Mouse (Mus musculus) embryonic facial prominence, embryonic 15.5 days (tissue): ENCODE results near the gene Hist3h2a. TPM values are rescaled to one million over a fixed set of nuclear protein-coding genes. Genes with fewer than 3 reads are reported as not detected.

Source experiments
- ATAC-seq: fragments of 200-750 bp; cut with Nextera tagmentation; 2 replicates; pipeline ENCODE4 v1.8.0; 2017; ENCODE audit warnings: low read depth, moderate TSS enrichment; ENCODE audit not compliant: insufficient number of reproducible peaks, low FRiP score, low TSS enrichment
- H3K27ac ChIP-seq: fragments of 300-500 bp; sonication (generic); replicated peaks from 2 replicates; pipeline ENCODE4 v1.5.1; 2015; ENCODE audit warnings: mild to moderate bottlenecking, inconsistent platforms
- H3K27me3 ChIP-seq: fragments of 300-500 bp; sonication (generic); 2 replicates; pipeline ENCODE4 v1.6.1; 2015; ENCODE audit warnings: inconsistent platforms
- H3K36me3 ChIP-seq: fragments of 300-500 bp; sonication (generic); 2 replicates; pipeline ENCODE4 v1.6.1; 2015; ENCODE audit warnings: mild to moderate bottlenecking, inconsistent platforms
- H3K4me1 ChIP-seq: fragments of 300-500 bp; sonication (generic); 2 replicates; pipeline ENCODE4 v1.6.1; 2015; ENCODE audit warnings: inconsistent platforms
- H3K4me2 ChIP-seq: fragments of 300-500 bp; sonication (generic); replicated peaks from 2 replicates; pipeline ENCODE4 v1.6.1; 2015; ENCODE audit warnings: mild to moderate bottlenecking, inconsistent platforms
- H3K4me3 ChIP-seq: fragments of 300-500 bp; sonication (generic); replicated peaks from 2 replicates; pipeline ENCODE4 v1.5.1; 2015; ENCODE audit warnings: mild to moderate bottlenecking, inconsistent platforms
- H3K9ac ChIP-seq: fragments of 300-500 bp; sonication (generic); 2 replicates; pipeline ENCODE4 v1.6.1; 2015; ENCODE audit warnings: inconsistent platforms
- H3K9me3 ChIP-seq: fragments of 300-500 bp; sonication (generic); replicated peaks from 2 replicates; pipeline ENCODE4 v1.6.1; 2016; ENCODE audit warnings: inconsistent platforms
- WGBS: fragments of 180-500 bp; shearing (Covaris S2); methylation state at CpG from one replicate; pipeline ENCODE4 v1.1.7; 2015; 5-methylcytosine and 5-hydroxymethylcytosine counted together
- polyA plus RNA-seq: library from polyadenylated mRNA; unstranded; fragments of >200 nt; fragmentation: Nextera tagmentation; extraction: Ambion mirVana; gene quantifications from 2 replicates; pipeline ENCODE4 v1.2.1, GENCODE M21; 2015

Hist3h2a gene
- polyA plus RNA-seq, 1 experiment from 2014 or later: 37.0 TPM

GRCm38 (mm10) chr11:58981541-58982447 lies 27.3 kb downstream of the Hist3h2a start:
- Histone ChIP-seq H3K4me1 (peaks cover 35% of the 10 kb centered on the region), H3K4me3 (no peak overlapping the region), H3K4me2 (no peak overlapping the region), H3K9ac (no peak overlapping the region), H3K27ac (peak overlapping the region; percentile 22; the same call in 1 of the 2 replicates), H3K27me3 (no peaks in the 10 kb centered on the region), H3K9me3 (no peaks in the 10 kb centered on the region), H3K36me3 (peaks cover 46% of the 10 kb centered on the region)
- ATAC-seq: no peak
- WGBS: 50% methylated on average over 14 of the region's 14 CpGs

- peaks cover 52% of the 10 kb centered on the region for H3K36me3 ChIP-seq
- peak overlapping the region; percentile 17; the same call in 1 of the 2 replicates for H3K27ac ChIP-seq
- H3K4me1 ChIP-seq: peaks cover 28% of the 10 kb centered on the region
- H3K9ac ChIP-seq: no peak overlapping the region
- 77% methylated on average over 18 of the region's 18 CpGs for WGBS
- no peak for ATAC-seq
- H3K4me3 ChIP-seq: no peak overlapping the region
- no peaks in the 10 kb centered on the region for H3K9me3 ChIP-seq
- H3K4me2 ChIP-seq: no peak overlapping the region
- no peaks in the 10 kb centered on the region for H3K27me3 ChIP-seq
These were observed 28.1 kb downstream of the Hist3h2a start for GRCm38 (mm10) chr11:58982471-58983097.

- WGBS: 83% methylated on average over 6 of the region's 6 CpGs
These were observed 29.3 kb downstream of the Hist3h2a start for GRCm38 (mm10) chr11:58983691-58984341.

GRCm38 (mm10) chr11:58984657-58985056 lies 30.2 kb downstream of the Hist3h2a start:
- H3K9me3 ChIP-seq: no peaks in the 10 kb centered on the region
- peaks cover 72% of the 10 kb centered on the region for H3K36me3 ChIP-seq
- no peaks in the 10 kb centered on the region for H3K27me3 ChIP-seq
- H3K9ac ChIP-seq: no peak overlapping the region
- no peak overlapping the region for H3K4me3 ChIP-seq
- WGBS: 95% methylated on average over 7 of the region's 7 CpGs
- no peak for ATAC-seq
- peaks cover 15% of the 10 kb centered on the region for H3K4me1 ChIP-seq
- H3K27ac ChIP-seq: no peak overlapping the region
- no peak overlapping the region for H3K4me2 ChIP-seq

More at GRCm38 (mm10) chr11:58983691-58984341, 29.3 kb downstream of the Hist3h2a start:
- H3K4me3 ChIP-seq: no peak overlapping the region
- H3K36me3 ChIP-seq: peaks cover 64% of the 10 kb centered on the region
- no peak overlapping the region for H3K4me2 ChIP-seq
- H3K9ac ChIP-seq: no peak overlapping the region
- peaks cover 23% of the 10 kb centered on the region for H3K4me1 ChIP-seq
- no peaks in the 10 kb centered on the region for H3K9me3 ChIP-seq
- H3K27ac ChIP-seq: no peak overlapping the region
- H3K27me3 ChIP-seq: no peaks in the 10 kb centered on the region
- ATAC-seq: no peak

- peaks cover 79% of the 10 kb centered on the region for H3K36me3 ChIP-seq
- no peak overlapping the region for H3K4me3 ChIP-seq
- WGBS: 83% methylated on average over 3 of the region's 3 CpGs
- no peak overlapping the region for H3K4me2 ChIP-seq
- no peak for ATAC-seq
- no peak overlapping the region; the same call in 1 of the 2 replicates for H3K9ac ChIP-seq
- peaks cover 7% of the 10 kb centered on the region for H3K4me1 ChIP-seq
- H3K27me3 ChIP-seq: no peaks in the 10 kb centered on the region
- H3K9me3 ChIP-seq: no peaks in the 10 kb centered on the region
- no peak overlapping the region for H3K27ac ChIP-seq
These were observed 30.9 kb downstream of the Hist3h2a start for GRCm38 (mm10) chr11:58985299-58985917.

- Histone ChIP-seq H3K9me3 (no peaks in the 10 kb centered on the region), H3K4me1 (peaks cover 2% of the 10 kb centered on the region), H3K36me3 (peaks cover 65% of the 10 kb centered on the region), H3K27ac (no peak overlapping the region), H3K4me3 (no peak overlapping the region), H3K27me3 (peaks cover 7% of the 10 kb centered on the region), H3K4me2 (no peak overlapping the region), H3K9ac (no peak overlapping the region)
- ATAC-seq: no peak
- 92% methylated on average over 4 of the region's 4 CpGs for WGBS
These were observed 34.7 kb downstream of the Hist3h2a start for GRCm38 (mm10) chr11:58989166-58989565.

GRCm38 (mm10) chr11:58990141-58990540 lies 35.7 kb downstream of the Hist3h2a start:
- ATAC-seq: no peak
- Histone ChIP-seq H3K4me1 (peaks cover 8% of the 10 kb centered on the region), H3K27ac (no peak overlapping the region), H3K4me2 (no peak overlapping the region), H3K9me3 (no peaks in the 10 kb centered on the region), H3K27me3 (peaks cover 16% of the 10 kb centered on the region), H3K36me3 (peaks cover 56% of the 10 kb centered on the region), H3K9ac (no peak overlapping the region), H3K4me3 (no peak overlapping the region)
- WGBS: 87% methylated on average over 17 of the region's 17 CpGs

- Histone ChIP-seq H3K9me3 (no peaks in the 10 kb centered on the region), H3K36me3 (peaks cover 50% of the 10 kb centered on the region), H3K9ac (no peak overlapping the region), H3K4me2 (no peak overlapping the region), H3K4me1 (peaks cover 8% of the 10 kb centered on the region), H3K4me3 (no peak overlapping the region), H3K27me3 (peaks cover 22% of the 10 kb centered on the region), H3K27ac (no peak overlapping the region)
- no peak for ATAC-seq
- 75% methylated on average over 9 of the region's 9 CpGs for WGBS
These were observed 36.3 kb downstream of the Hist3h2a start for GRCm38 (mm10) chr11:58990794-58991193.

- 78% methylated on average over 3 of the region's 3 CpGs for WGBS
- Histone ChIP-seq H3K36me3 (peaks cover 39% of the 10 kb centered on the region), H3K27me3 (peaks cover 25% of the 10 kb centered on the region), H3K9me3 (no peaks in the 10 kb centered on the region), H3K9ac (no peak overlapping the region), H3K27ac (no peak overlapping the region), H3K4me1 (peaks cover 8% of the 10 kb centered on the region), H3K4me3 (no peak overlapping the region), H3K4me2 (no peak overlapping the region)
- ATAC-seq: no peak
These were observed 37.4 kb downstream of the Hist3h2a start for GRCm38 (mm10) chr11:58991911-58992310.

GRCm38 (mm10) chr11:58993091-58993670 lies 38.7 kb downstream of the Hist3h2a start:
- WGBS: 77% methylated on average over 6 of the region's 6 CpGs
- H3K4me2 ChIP-seq: no peak overlapping the region
- H3K9ac ChIP-seq: no peak overlapping the region
- peaks cover 8% of the 10 kb centered on the region for H3K4me1 ChIP-seq
- peaks cover 27% of the 10 kb centered on the region for H3K36me3 ChIP-seq
- ATAC-seq: no peak
- peaks cover 25% of the 10 kb centered on the region for H3K27me3 ChIP-seq
- H3K4me3 ChIP-seq: no peak overlapping the region
- no peaks in the 10 kb centered on the region for H3K9me3 ChIP-seq
- no peak overlapping the region for H3K27ac ChIP-seq
